Mouse (Mus musculus): ENCODE results near the gene Ifna6.
A peak's percentile ranks its signal among the peaks of the same experiment; 100 is the strongest.

The Ifna6 gene

DNA sequence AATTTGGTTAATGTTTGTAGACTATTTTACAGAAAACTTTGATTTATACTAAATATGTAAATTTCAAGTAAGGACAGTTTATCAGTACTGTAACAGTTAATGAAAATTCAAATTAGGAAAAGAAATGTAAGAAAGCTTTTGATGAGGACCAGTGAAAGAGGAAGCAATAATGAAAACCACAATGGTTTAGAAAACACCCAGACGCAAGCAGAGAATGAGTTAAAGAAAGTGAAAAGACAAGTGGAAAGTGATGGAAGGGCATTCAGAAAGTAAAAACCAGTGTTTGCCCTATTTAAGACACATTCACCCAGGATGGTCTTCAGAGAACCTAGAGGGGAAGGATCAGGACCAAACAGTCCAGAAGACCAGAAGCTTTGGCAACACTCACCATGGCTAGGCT is 22.5 kb downstream of the Ifna6 start, which contains the start of gene Ifna1:
TSS of gene Ifna1 (plus strand) at position 390 of the 400 bp plus-strand sequence.
- no peak for DNase-seq

- DNase-seq, result no peak
These were observed 24.0 kb downstream of the Ifna6 start for GRCm38 (mm10) chr4:88851026-88851763.

DNA sequence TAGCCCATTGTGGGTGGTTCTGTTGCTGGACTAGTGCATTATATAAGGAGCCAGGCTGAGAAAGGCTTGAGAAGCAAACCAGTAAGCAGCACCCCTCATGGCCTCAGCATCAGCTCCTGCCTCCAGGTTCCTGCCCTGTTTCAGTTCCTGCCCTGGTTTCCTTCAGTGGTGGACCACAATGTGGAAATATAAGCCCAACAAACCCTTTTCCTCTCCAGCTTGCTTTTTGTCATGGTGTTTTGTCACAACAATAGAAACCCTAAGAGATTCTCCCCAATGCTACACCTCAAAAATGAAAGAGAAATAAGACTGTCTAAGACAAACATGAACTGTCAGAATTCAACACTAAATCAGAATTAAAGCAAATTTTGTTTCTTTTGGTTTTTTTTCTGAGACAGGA is 32.0 kb downstream of the Ifna6 start:
- DNase-seq, result no peak

DNA sequence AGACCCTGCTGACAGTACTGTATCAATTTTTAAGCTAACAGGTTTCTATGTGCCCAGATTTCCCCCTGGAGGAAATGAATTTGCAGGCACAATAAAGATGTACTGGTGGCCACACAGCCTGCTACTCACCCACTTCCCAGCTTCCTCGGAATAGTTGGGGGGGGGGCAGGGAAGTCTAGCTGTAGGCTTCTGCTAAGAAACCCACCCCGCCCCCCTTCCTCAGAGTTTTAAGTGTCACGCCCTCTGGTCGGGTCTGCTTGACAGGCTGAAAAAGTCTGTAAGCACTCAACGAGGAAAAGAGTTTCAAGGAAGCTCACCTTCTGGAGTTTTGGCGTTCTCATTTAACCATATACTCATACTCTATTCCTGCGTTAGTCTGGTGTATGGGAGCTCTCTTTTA is 36.1 kb downstream of the Ifna6 start:
- no peak for DNase-seq

- peak; percentile 72 for DNase-seq
These were observed 37.4 kb downstream of the Ifna6 start for GRCm38 (mm10) chr4:88864599-88864998.

GRCm38 (mm10) chr4:88865011-88865569 is 37.9 kb downstream of the Ifna6 start:
- no peak for DNase-seq

GRCm38 (mm10) chr4:88867366-88867925 is 40.2 kb downstream of the Ifna6 start:
- DNase-seq, result peak; percentile 85

GRCm38 (mm10) chr4:88867926-88868911 is 41.0 kb downstream of the Ifna6 start:
- DNase-seq, result peak; percentile 73

GRCm38 (mm10) chr4:88872691-88873090 is 45.5 kb downstream of the Ifna6 start:
- peak; percentile 41 for DNase-seq

DNA sequence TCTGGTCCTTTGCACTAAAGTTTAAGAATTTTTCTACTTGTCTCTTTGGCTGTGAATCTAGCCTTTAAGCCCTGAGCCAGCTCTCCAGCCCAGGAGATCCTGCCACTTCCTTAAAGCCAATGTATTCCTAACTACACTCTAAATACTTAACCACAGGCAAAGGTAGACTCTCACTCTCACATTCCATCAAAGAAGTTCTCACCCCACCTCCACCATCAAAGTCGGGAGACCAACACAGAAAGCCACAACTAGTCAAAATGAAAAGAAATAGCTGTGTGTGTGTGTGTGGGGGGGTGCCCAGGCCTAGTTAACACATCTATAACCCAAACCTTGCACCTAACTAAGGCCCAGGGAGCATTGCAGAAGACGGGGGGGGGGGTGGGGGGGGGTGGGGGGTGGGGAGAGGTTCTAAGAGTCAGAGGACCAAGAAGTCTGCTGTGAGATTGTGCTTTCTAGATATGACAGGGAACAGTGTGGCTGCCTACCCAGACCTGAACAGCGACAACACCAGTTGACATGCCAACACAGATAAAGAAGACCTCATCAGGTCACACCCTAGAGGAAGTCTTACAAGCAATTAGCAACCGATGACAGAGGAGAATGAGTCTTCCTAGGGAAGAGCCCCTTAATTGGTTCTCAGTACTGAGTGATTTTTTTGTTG is 48.3 kb downstream of the Ifna6 start:
- no peak for DNase-seq

DNA sequence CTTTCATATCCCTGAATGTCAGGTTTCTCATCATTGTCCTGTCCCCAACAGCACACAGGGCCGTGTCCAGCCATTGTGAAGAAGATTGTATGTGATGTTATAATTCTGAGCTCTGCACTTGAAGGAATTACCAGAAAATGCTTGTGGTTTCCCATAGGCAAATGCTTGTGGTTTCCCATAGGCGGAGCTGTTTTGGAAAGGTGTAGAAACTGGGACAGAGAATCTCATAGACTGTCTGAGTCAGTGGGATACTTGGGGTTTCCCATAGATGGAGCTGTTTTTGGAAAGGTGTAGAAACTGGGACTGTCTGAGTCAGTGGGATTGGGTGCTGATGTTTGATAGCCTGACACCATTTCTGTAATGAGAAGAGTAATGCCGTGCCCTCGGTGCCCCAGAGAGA is 49.3 kb downstream of the Ifna6 start:
- no peak for DNase-seq

Data from thymus, postnatal 14 days (tissue).